Mouse (Mus musculus): ENCODE results near the gene Zmynd15. TPM values are rescaled to one million over a fixed set of nuclear protein-coding genes. Genes with fewer than 3 reads are reported as not detected.
"Not testable (repeated sequence)": the region's sequence is repeated elsewhere in the genome, so short reads cannot be mapped to it uniquely, and the experiment has no call there.

Gene Zmynd15
- polyA plus RNA-seq (2016; fragmentation: Nextera tagmentation; extraction: Ambion mirVana): 0.73 and 1.2 TPM in 2 replicates

GRCm38 (mm10) chr11:70458688-70459600 lies at the start of gene Zmynd15:
Zmynd15 (plus strand) TSS chr11:70459433.
- H3K9me3 ChIP-seq: no peaks in the 10 kb centered on the region
- WGBS: 15% methylated on average over 32 of the region's 32 CpGs
- no peak for DNase-seq (ENCODE audit: low spot score)
- peaks cover 51% of the 10 kb centered on the region for H3K27me3 ChIP-seq (ENCODE audit: insufficient read depth, poor library complexity, severe bottlenecking)
- 0 out of 2 replicates have a peak, but pooled peaks cover 9% of the 10 kb centered on the region for H3K36me3 ChIP-seq
- H3K4me3 ChIP-seq: peak within 1 kb of the TSS; percentile 77
- peak within 1 kb of the TSS; percentile 79 for H3K27ac ChIP-seq
- H3K4me1 ChIP-seq: peaks cover 14% of the 10 kb centered on the region

GRCm38 (mm10) chr11:70409594-70410296 lies 49.5 kb upstream of the Zmynd15 start, which contains the start of gene Pelp1:
Pelp1 (minus strand) TSS chr11:70410031.
- no peaks in the 10 kb centered on the region for H3K27me3 ChIP-seq (ENCODE audit: insufficient read depth, poor library complexity, severe bottlenecking)
- H3K4me1 ChIP-seq: peaks cover 13% of the 10 kb centered on the region
- DNase-seq (ENCODE audit: low spot score): peak; percentile 98
- peak within 1 kb of the TSS; percentile 98 for H3K27ac ChIP-seq
- WGBS: under 1% methylated on average over 59 of the region's 59 CpGs
- H3K4me3 ChIP-seq: peak within 1 kb of the TSS; percentile 100
- no peaks in the 10 kb centered on the region for H3K9me3 ChIP-seq
- peaks cover 21% of the 10 kb centered on the region for H3K36me3 ChIP-seq

GRCm38 (mm10) chr11:70410297-70410643 lies 49.0 kb upstream of the Zmynd15 start:
- no peak for DNase-seq (ENCODE audit: low spot score)
- Histone ChIP-seq H3K4me1 (peaks cover 13% of the 10 kb centered on the region), H3K9me3 (no peaks in the 10 kb centered on the region), H3K27ac (peak overlapping the region; percentile 98), H3K36me3 (peaks cover 16% of the 10 kb centered on the region), H3K27me3 (ENCODE audit: insufficient read depth, poor library complexity, severe bottlenecking) (no peaks in the 10 kb centered on the region), H3K4me3 (peak overlapping the region; percentile 100)
- WGBS: 60% methylated on average over 6 of the region's 6 CpGs

GRCm38 (mm10) chr11:70412591-70412990 lies 46.6 kb upstream of the Zmynd15 start:
- H3K27me3 ChIP-seq (ENCODE audit: insufficient read depth, poor library complexity, severe bottlenecking): no peaks in the 10 kb centered on the region
- H3K36me3 ChIP-seq: 0 out of 2 replicates have a peak, but pooled peaks cover under 1% of the 10 kb centered on the region
- 78% methylated on average over 5 of the region's 5 CpGs for WGBS
- H3K27ac ChIP-seq: no peak overlapping the region
- H3K4me1 ChIP-seq: peaks cover 13% of the 10 kb centered on the region
- H3K9me3 ChIP-seq: no peaks in the 10 kb centered on the region
- DNase-seq (ENCODE audit: low spot score): no peak
- H3K4me3 ChIP-seq: no peak overlapping the region

- Histone ChIP-seq H3K4me1 (peaks cover 3% of the 10 kb centered on the region), H3K9me3 (no peaks in the 10 kb centered on the region), H3K27me3 (ENCODE audit: insufficient read depth, poor library complexity, severe bottlenecking) (no peaks in the 10 kb centered on the region), H3K4me3 (no peak overlapping the region), H3K27ac (no peak overlapping the region), H3K36me3 (no peaks in the 10 kb centered on the region)
- 3% methylated on average over 3 of the region's 3 CpGs for WGBS
- no peak for DNase-seq (ENCODE audit: low spot score)
Measured at GRCm38 (mm10) chr11:70413961-70414360, 45.3 kb upstream of the Zmynd15 start.

GRCm38 (mm10) chr11:70418199-70418598 lies 41.0 kb upstream of the Zmynd15 start:
- Histone ChIP-seq H3K27ac (no peak overlapping the region), H3K4me3 (no peak overlapping the region), H3K36me3 (no peaks in the 10 kb centered on the region), H3K4me1 (no peaks in the 10 kb centered on the region), H3K27me3 (ENCODE audit: insufficient read depth, poor library complexity, severe bottlenecking) (no peaks in the 10 kb centered on the region), H3K9me3 (no peaks in the 10 kb centered on the region)
- no peak for DNase-seq (ENCODE audit: low spot score)
- WGBS: 63% methylated on average over 4 of the region's 4 CpGs

GRCm38 (mm10) chr11:70419486-70419885 lies 39.7 kb upstream of the Zmynd15 start:
- no peak for DNase-seq (ENCODE audit: low spot score)
- H3K36me3 ChIP-seq: no peaks in the 10 kb centered on the region
- WGBS: 48% methylated on average over 5 of the region's 5 CpGs
- H3K27ac ChIP-seq: no peak overlapping the region
- H3K4me1 ChIP-seq: no peaks in the 10 kb centered on the region
- no peaks in the 10 kb centered on the region for H3K27me3 ChIP-seq (ENCODE audit: insufficient read depth, poor library complexity, severe bottlenecking)
- no peaks in the 10 kb centered on the region for H3K9me3 ChIP-seq
- H3K4me3 ChIP-seq: no peak overlapping the region

- not testable (repeated sequence) for H3K36me3 ChIP-seq; H3K27me3 ChIP-seq (ENCODE audit: insufficient read depth, poor library complexity, severe bottlenecking); H3K4me1 ChIP-seq; H3K27ac ChIP-seq; DNase-seq (ENCODE audit: low spot score); H3K9me3 ChIP-seq; H3K4me3 ChIP-seq
- 68% methylated on average over 6 of the region's 6 CpGs for WGBS
Measured at GRCm38 (mm10) chr11:70426598-70426997, 32.6 kb upstream of the Zmynd15 start.

- Histone ChIP-seq H3K36me3 (peaks cover 7% of the 10 kb centered on the region), H3K4me3 (peak overlapping the region; percentile 80), H3K9me3 (no peaks in the 10 kb centered on the region), H3K27ac (peak overlapping the region; percentile 91), H3K4me1 (peaks cover 20% of the 10 kb centered on the region), H3K27me3 (ENCODE audit: insufficient read depth, poor library complexity, severe bottlenecking) (peaks cover 10% of the 10 kb centered on the region; the same call in 1 of the 2 replicates)
- 34% methylated on average over 5 of the region's 5 CpGs for WGBS
- no peak for DNase-seq (ENCODE audit: low spot score)
Measured at GRCm38 (mm10) chr11:70431574-70431973, 27.7 kb upstream of the Zmynd15 start.

- Histone ChIP-seq H3K4me3 (peak within 1 kb of the TSS; percentile 80), H3K9me3 (no peaks in the 10 kb centered on the region), H3K27me3 (ENCODE audit: insufficient read depth, poor library complexity, severe bottlenecking) (peaks cover 10% of the 10 kb centered on the region; the same call in 1 of the 2 replicates), H3K27ac (peak within 1 kb of the TSS; percentile 91), H3K4me1 (peaks cover 20% of the 10 kb centered on the region), H3K36me3 (peaks cover 14% of the 10 kb centered on the region)
- under 1% methylated on average over 74 of the region's 75 CpGs for WGBS
- DNase-seq (ENCODE audit: low spot score): peak; percentile 98
Measured at GRCm38 (mm10) chr11:70432048-70432894, 27.0 kb upstream of the Zmynd15 start, which contains the start of gene Arrb2. Arrb2 (plus strand) TSS chr11:70432635.

- Histone ChIP-seq H3K36me3 (peaks cover 20% of the 10 kb centered on the region), H3K9me3 (no peaks in the 10 kb centered on the region), H3K27ac (peak overlapping the region; percentile 91), H3K27me3 (ENCODE audit: insufficient read depth, poor library complexity, severe bottlenecking) (peaks cover 10% of the 10 kb centered on the region; the same call in 1 of the 2 replicates), H3K4me3 (peak overlapping the region; percentile 80), H3K4me1 (peaks cover 20% of the 10 kb centered on the region)
- DNase-seq (ENCODE audit: low spot score): peak; percentile 81
- WGBS: 9% methylated on average over 15 of the region's 15 CpGs
Measured at GRCm38 (mm10) chr11:70432895-70433568, 26.2 kb upstream of the Zmynd15 start.

- 57% methylated on average over 1 of the region's 1 CpGs for WGBS
- Histone ChIP-seq H3K9me3 (no peaks in the 10 kb centered on the region), H3K4me1 (peaks cover 20% of the 10 kb centered on the region), H3K27ac (no peak overlapping the region), H3K4me3 (peak overlapping the region; percentile 80), H3K27me3 (ENCODE audit: insufficient read depth, poor library complexity, severe bottlenecking) (peaks cover 10% of the 10 kb centered on the region; the same call in 1 of the 2 replicates), H3K36me3 (peaks cover 26% of the 10 kb centered on the region)
- no peak for DNase-seq (ENCODE audit: low spot score)
Measured at GRCm38 (mm10) chr11:70433569-70433943, 25.7 kb upstream of the Zmynd15 start.

Data from heart, embryonic 10.5 days (tissue).